Mouse (Mus musculus) heart, postnatal 0 days (tissue): ENCODE measurements at regions not wholly inside any gene's neighbourhood (a gene's known extent, or its start where the extent isn't known, plus 50 kb on each side); places are given as distances from the start of the nearest gene placed in this dataset.

Experiments
- CTCF ChIP-seq: IDR thresholded peaks from 2 replicates; pipeline ENCODE4 v1.5.1; 2016; ENCODE audit warnings: antibody characterized with exemption, control low read depth, low read depth
- EP300 ChIP-seq: IDR thresholded peaks from 2 replicates; pipeline ENCODE4 v1.6.1; 2016; ENCODE audit warnings: antibody characterized with exemption, low read depth

GRCm38 (mm10) chr3:61790674-61791073 is 424.9 kb upstream of the B430305J03Rik start:
- TF ChIP-seq CTCF (no peak), EP300 (no peak)
